Mouse (Mus musculus): ENCODE measurements at regions not wholly inside any gene's neighbourhood (a gene's known extent, or its start where the extent isn't known, plus 50 kb on each side); places are given as distances from the start of the nearest gene placed in this dataset.
A peak's percentile ranks its signal among the peaks of the same experiment; 100 is the strongest.

DNA sequence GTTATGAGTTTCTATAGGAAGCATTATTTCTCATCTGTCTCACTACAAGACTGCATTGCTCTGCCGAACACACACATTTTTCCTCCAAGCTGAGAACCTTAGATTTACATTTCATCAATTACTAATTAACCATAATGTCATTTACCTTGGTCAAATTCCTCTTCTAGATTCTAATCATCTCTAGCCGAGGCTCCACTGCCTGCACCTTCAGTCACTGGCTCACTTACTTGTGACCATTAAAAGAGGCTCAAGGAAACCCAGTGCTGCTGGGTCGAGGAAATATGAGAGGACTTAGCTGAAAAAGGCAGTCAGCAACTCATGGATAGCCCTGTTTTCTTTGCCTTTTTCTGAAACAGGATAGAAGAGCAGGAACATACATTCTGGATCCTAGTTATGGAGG, 103.4 kb upstream of the Cited2 start:
- no peak for DNase-seq

DNA sequence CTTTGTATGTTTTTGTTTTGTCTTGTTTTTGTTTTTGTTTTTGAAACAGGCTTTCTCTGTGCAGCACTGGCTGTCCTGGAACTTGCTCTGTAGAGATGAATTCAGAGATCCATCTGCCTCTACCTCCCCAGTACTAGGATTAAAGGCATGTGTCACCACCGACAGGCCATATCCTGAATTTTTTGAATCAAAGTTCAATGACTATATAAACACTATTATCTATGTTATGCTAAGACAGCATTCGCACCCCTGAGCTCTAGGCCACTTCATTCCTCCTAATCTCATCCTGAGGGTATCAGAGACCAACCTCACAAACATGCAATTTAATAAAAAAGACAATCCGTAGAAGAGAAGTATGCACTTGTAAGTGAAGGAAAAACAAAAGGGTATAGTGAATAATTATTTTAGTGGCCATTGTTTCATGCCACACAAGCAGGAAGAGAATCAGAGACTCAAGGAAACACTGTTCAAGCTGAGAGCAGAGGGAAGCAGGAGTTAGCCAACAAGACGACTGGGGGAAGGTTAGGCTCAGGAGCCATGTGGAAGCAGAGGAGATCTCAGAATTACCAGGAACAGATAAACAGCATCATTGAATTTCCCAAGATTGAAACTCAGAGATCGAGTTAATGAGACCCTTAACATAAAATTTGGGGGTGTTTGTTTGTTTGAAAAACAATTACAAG, 101.2 kb upstream of the Cited2 start:
- no peak for DNase-seq

DNA sequence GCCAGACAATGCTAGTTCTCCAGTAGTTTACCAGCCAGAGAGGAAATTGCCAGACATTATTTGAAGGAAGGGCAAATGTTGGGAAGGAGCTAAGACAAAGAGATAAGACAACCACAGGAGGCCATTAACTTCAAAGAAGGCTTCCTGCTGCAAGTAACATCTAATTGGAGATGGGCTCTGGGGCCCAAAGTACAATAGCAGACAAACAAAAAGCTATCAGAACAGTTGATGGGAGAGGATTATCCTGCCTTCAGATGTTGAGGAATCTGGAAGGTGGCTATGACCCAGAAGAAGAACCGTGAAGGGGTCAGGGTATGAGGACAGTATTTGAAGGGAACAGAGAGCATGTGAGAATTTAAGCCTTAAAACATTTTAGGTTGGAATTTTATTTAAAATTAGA, 100.2 kb upstream of the Cited2 start:
- DNase-seq: no peak

DNA sequence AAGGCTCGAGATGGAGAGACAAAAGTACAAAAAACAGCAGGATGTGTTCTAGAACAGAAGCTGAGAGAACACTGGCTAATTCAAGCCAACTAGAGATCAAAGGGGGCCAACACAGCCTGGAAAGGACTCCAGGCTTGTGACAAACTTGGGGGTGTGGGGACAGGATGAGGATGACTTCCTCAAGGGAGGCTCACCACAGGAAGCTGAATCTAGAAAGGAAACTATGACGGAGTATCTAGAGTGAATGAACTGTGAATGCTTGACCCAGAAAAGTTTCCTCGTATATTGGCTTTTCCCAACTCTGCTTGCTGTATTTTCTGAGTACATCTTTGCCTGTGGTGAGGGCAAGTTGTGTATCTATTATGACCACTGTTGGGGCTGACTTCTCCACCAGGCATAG, 93.3 kb upstream of the Cited2 start:
- no peak for DNase-seq

DNA sequence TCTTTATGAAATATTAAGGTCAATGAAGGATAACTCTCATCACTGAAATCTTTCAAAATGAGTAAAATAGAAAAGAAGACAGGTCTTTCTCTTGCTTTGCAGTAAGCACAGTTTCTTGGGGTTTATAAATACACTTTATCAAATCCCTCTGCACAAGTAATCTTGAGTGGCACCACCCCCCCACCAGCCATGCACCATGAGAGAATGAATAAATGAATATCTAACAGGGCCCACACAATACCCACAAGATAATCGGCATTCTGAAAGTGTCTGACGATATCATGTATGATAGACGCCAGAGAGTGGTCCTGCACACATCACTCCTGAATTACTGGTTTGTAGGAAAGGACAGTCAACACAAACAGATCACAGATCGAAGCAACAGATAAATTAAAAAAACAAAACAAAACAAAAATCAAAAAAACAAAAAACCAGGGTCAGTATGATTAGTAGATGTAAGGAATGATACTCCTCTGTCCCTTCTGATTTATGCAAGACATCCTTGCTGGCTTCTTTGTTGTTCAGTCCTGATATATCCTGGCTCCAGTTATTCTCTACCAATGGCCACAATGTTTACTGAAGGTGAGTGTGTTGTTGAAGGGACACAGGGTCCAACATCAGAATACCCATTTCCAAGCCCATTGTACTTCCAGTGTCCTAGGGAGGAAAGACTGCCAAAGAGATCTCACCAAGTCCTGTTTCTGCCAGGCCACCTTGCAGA, 92.0 kb upstream of the Cited2 start:
- DNase-seq: no peak

DNA sequence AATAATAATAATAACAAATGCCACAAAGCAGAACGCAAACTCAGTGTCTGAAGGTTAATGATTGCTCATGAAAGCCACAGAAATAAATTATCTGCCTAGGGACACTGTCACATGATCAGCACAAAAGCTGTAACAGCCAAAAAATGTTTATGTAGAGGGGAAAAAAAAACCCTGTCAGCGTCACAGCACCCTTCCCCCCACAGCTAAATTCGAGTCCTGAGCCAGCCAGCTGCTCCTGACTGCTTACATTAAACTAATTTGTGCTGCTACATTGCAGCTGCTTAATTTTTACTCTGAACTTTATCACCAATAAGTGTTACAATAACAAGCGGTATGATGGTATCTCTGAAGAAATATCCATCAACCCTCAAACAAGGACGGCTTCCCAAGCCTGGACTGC, 91.2 kb upstream of the Cited2 start:
- no peak for DNase-seq

DNA sequence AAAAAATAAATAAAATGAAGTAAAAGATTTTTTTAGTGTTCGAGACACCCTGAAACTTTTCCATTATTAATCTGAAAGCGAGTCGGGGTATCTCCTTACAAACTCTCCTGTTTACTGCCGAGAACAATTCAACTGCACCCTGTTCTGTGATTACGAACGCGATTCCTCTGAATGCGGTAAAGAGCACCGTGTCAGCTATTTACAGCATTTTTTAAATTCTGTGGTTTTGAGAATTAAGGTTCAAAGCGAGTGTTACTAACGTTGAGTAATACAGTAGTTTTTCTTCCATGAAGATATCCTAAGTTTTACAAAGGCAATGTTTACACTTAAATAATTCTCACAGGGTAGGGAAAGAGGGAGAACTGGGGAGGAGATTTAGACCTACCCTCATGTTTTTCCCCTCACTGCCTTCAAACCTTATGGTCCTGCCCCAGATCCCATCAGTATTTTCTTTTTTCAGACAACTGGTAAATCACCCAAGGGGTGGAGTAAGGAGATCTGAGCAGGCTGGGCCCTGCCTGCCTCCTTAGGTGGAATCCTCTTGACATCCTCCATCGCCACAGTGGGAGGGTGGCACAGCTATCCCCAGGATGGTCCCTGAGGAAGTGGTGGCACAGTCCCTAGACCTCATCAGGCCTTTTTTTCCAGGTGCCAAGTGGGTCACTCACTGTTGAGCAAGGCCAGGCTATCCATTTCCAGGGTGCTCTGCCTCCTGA, 89.9 kb upstream of the Cited2 start:
- no peak for DNase-seq

DNA sequence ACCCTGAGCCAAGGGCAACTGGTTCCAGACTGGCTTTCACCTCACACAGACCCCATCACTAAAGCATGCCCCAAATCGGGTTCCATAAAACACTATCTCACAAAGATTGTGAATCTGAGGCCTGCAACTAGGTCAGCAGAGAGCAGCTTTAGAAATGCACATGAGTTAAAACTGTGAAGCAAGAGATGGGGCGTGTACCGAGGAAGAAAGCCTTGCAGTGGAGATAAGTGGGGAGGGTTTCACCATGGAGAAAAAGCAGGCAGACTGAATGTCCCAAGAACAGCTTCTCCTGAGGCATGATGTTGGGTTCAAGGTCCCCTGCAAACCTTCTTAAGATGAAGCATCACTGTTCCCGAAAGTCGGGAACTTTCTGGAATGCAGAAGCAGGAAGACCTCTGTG, 77.7 kb upstream of the Cited2 start:
- no peak for DNase-seq

DNA sequence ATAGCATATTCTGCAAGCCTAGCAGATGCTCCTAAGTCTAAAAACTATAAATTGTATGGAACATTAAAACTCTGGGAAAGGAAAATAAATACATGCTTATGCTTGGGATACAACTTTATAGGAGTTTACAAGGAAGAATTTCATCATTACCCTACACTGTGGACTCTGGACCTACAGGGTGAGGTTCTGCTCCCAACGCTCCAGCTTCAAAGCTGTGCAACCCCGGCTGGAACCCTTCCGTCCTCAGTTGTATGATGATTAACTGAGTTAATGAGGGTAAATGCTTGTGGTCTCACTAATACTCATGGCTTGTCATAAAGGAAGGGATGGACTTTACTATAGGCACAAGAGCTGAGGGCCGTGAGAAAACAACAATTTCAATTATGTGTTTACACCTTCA, 76.6 kb upstream of the Cited2 start:
- DNase-seq: no peak

DNA sequence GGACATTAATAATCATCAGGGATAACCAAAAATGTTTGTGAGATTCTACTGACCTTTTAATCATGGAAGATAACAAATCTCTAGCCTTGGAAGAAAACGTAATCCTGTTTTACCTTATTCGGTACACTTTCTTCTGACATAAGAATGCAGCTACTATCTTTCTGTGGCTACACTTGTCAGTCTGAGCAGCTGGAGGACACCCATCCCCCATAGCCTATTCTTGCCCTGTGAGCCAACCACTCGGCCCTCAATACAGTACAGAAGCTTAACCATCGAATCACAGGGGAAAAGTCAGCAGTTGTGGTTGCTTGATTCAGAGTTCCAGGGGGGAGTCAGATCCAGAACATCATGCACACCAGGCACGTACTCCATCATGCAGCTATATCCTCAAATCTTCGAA, 74.9 kb upstream of the Cited2 start:
- no peak for DNase-seq

DNA sequence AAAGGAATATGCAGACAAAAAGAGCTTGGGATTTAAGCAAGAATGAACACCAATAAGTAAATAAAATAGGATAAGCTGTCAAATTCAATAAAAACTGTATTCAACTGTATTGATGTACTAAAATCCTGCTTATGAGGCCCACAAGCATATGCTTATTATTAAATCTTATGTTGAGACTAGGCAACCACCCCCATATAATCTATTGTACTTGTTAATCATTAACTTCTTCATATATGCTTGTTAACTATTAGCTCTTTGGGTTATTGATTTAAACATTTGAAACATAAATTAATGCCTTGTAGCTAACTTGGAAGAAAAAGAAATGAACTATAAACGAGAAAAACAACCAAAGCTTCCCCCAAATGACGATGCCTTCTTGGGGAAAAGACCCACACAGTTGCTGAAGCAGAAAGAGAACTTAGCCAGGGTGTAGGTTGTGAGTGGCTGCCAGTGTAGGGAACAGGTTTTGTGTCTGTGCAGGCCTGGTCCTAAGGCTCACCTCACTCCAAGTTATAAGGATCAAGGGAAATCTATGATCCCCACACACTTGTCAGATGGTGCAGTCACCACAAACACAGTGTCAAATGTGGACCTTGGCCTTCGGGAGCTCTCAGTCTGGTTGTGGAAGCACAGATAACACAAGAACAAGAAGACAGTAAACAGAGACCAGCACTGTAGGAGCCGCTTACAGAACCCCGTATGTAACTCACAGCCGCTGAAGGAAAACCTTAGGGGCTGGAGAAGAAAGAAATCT, 71.8 kb upstream of the Cited2 start:
- DNase-seq: no peak

DNA sequence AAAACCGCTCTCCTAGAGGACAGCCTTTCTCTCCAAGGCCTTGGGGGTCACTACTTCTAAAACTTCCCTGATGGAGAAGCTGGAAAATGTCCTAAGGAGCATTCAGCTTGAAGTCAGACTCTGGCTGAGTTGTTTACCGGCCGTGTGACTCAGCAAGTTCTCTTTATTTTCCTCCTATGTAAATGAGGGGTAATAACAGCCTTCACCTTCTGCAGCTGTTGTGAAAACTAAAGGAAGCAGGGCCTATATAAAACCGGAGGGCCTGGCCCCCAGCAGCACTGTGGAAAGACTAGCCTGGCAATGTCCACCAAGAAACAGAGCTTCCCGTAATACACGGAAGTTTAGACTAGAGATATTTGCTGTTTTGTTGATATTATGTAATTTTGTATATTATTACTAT, 69.7 kb upstream of the Cited2 start:
- no peak for DNase-seq

DNA sequence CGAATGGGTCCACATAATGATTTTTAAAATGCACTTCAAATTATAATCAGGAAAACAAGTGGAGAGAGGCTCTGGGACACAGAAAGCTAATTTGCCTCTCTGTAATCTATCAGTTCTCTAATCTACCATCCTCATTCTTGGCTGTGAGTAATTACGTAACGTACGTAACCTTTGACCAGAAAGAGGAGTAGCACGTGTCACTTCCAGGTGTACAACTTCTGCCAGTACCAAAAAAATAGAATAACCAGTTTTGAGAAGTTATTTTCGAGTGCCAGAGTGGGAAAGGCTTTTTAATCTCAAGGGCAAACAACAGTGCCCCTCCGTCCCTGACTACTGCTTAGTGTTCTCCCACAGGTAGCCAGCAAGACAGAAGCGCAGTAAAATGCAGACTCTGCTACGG, 69.2 kb upstream of the Cited2 start:
- no peak for DNase-seq

DNA sequence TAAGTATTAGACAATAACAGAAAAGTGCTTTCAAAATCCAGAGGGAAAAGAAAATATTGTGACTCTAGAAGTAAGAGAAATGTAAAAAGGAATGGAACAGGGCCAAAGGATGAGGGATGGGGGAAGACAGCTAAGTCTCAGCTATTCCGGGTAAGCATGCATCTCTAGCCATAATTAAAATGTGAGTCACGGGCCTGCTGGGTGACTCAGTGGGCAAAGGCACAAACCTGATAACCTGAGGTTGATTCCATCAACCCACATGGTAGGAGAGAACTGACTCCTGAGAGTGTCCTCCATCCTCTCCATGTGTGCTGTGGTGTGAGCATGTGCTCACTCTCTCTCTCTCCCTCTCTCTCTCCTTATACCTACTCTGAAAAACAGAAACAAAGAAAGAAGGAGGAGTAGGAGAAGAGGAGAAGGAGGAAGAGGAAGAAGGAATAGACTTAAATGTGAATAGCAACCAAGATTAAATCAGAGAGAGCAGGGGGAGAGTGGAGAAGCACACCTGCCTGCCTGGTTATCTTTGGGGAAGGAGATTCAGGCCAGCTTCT, 68.6 kb upstream of the Cited2 start:
- DNase-seq: no peak

DNA sequence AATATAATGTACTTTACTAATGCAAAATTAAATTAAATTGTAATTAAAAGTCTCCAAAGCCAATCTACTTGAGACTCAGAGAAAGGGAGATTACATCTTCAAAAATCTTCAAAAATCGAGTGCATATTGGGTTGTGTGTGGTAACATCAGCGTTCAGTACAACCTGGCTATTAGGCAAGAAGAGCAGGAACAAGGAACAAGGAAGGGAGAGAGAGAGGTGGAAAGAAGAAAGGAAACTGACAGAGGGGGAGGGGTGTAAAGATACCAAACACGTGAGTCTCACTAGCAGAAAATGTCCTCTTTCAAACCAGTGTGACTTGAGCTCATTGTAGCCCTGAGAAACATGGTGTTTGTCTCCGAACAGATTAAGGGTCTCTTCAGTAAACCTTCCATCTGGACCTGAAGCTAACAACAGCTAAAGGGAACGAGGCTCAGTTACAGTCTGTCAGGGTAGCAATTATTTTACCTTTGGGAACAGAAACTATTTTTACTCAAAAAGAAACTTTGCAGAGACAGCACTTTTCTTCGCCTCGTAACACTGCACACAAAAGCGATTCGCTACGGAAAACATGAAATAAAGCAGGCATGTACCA, 67.5 kb upstream of the Cited2 start:
- no peak for DNase-seq

DNA sequence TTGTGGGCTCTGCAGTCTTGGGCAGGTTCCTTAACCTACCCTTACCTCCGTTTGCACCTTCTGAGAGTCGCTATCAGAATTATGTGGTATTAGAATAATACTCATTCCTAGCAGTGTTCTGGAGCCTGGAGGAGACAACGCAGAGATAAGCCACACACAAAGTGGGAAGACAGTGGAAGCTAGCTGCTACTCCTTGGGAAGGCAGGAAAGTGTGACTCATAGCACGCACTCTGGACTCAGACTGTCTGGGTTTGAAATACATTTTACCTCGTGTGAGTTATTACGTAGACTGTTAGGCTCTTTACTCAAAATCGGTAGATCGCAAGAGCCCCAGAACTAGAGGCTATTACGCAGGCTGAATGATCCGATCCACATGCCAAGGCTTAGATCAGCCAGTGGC, 66.7 kb upstream of the Cited2 start:
- no peak for DNase-seq

DNA sequence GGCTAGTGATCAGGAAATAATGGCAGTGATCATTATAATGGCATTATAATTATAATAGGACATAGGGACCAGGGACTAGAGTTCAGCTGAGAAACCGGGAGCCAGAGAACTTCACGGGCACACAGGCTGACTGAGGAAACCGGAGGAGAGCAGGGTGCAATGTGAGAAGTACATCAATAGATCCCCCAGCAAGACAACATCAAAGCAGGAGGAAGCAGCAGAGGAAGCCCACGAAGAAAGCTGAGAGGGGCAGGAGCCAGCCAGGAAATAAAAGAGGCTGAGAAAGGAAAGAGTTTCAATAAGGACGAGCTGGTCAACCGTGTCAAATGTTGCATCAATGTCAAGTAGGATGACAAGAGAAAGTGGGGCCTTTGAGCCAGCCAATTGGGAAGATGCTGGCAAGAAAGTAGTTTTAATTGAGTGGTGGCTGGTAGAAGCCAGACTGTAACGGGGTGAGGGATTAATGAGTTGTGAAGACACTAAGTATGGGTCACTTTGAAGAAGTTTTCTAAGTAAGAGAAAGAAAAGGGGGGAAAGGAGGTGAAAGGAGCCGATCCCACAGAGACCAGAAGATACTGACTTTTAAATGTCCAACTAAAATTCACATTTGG, 66.0 kb upstream of the Cited2 start:
- no peak for DNase-seq

DNA sequence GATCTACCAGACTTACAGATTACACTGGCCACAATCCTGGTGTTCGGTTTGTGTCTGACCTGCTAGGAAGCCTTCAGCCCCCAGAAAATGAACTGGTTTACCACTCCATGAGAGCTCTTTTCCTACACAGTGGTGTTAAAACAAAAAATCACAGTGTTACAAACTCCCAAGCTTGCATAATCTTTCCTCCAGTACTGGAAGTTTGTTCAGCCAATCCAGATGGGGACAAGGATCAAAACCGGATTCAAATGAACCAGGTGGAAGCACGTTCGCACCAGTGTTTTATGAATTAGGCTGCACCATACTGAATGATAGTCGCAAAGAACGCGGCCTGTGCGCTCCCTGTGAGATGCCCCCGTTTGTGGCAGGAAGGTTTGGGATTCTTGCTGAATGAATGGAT, 63.4 kb upstream of the Cited2 start:
- DNase-seq: no peak

DNA sequence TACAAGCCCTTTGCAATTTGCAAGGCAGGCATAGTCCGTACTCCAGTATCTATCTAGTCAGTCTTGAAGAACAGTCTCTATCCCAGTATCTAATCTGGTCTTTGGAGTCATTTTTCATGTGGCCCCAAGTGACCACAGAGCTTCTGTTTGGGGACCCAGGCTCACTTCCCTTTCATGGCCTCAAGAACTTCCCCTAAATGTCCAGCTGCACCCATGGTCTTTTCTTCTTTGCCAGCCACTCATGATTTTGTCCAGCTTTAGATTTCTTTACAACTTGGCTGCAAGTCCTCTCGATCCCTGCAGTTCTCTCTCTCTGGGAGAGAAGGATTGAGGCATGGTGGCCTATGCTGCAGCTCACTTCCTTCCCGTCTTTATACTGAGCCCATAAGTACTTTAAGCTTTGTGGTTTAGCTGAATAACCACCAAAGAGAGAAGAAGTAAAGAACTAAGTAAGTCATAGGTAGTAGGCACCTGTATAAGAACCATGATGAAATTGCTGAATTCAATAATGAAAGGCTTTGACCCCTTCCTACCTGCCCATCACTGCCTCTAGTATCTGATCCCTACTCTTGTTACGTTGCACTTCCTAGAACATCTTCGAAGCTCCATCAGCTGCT, 62.1 kb upstream of the Cited2 start:
- no peak for DNase-seq

DNA sequence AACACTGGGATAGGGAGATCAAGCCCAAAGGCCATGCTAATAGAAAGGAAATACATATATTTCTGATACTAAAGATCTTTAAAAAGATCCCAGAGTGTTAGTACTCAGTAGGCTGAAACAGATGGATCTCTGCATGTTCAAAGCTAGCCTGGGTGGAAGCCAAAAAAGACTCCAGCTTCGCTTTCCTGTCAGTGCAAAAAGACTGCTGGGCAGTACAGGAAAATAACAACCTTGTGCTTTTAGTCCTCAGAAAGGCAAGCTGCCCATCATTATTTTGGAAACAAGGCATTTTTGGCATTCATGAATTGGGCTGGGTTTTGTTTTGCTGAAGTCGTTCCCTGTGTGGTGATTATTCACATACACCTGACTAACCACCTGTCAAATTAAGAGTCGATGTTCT, 56.9 kb upstream of the Cited2 start:
- peak; percentile 33 for DNase-seq

DNA sequence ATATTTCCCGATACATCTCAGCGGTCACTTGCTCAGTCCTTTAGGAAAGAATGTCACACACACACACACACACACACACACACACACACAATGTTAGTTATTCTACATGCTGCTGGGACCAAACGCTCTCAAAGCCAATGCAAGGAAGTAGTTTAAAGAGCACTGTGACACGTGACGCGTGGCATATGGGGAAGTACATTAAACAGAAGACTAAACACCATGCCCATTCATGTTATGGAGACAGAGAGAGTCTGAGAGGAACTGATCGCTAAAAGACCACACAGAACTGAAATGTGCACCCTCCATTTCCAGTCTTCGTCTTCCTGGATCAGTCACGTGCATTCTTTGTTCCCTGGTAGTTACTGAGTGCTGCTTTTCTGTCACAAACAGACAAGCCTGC, 53.6 kb upstream of the Cited2 start:
- DNase-seq: no peak
